11 mouse cellular contexts compared by ENCODE assay signal in the genomic region with DNA sequence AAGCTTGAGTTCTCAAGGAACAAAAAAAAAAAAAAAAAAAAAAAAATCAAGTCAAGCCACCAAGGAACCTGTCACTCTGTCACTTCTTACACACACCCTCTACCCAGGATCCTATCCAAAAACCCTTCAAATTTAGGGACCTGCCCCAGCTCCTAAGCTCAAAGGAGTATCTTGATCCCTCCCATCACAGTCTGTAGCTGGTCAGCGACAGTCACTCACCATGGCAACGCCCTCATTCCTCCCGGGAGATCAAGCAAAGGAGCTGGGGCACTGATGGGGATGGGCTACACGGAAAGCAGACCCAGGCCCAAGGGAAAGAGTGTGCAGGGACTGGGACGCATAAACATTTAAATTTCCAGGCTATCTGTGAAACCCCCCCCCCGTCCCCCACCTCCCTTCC. TPM values are rescaled to one million over a fixed set of nuclear protein-coding genes. Genes with fewer than 3 reads are reported as not detected.
DNase-seq lines count a peak whose midpoint lies in the region; ATAC-seq and TF ChIP-seq lines count a peak whose summit lies in the region.
"Had no signal": no experiment of that assay in that cellular context is flagged by ENCODE, and none has a peak within 500 bp of the region (broad histone marks: within the 10 kb centered on the region; RNA-seq: fewer than 3 reads in every experiment).

No protein-coding gene starts in this region.

- no peak for TF ChIP-seq POLR2A in kidney, adult 2 months (IDR thresholded peaks at IDR 0.05; ENCODE audit: low read depth, low read length)

- peaks cover 37% of the 10 kb centered on the region for H3K4me1 ChIP-seq in kidney, embryonic 16.5 days (ENCODE audit: insufficient read depth, low read length)
- H3K4me1 ChIP-seq in kidney, adult 2 months (ENCODE audit: control insufficient read depth, insufficient read depth, low read length), result no peaks in the 10 kb centered on the region
- H3K4me1 ChIP-seq in embryonic facial prominence, embryonic 15.5 days, result peaks cover 47% of the 10 kb centered on the region
- peaks cover 21% of the 10 kb centered on the region; the same call in 1 of the 2 replicates for H3K4me1 ChIP-seq in hindbrain, postnatal 0 days (ENCODE audit: insufficient read depth, low read length)
- peaks cover 44% of the 10 kb centered on the region for H3K4me1 ChIP-seq in neural tube, embryonic 13.5 days (replicated peaks)

- no peaks in the 10 kb centered on the region for H3K9me3 ChIP-seq in kidney, embryonic 16.5 days (ENCODE audit: low read length)
- no peaks in the 10 kb centered on the region for H3K9me3 ChIP-seq in embryonic facial prominence, embryonic 15.5 days (replicated peaks)
- H3K9me3 ChIP-seq in hindbrain, postnatal 0 days (ENCODE audit: low read length), result no peaks in the 10 kb centered on the region
- H3K9me3 ChIP-seq in neural tube, embryonic 13.5 days, result no peaks in the 10 kb centered on the region

- H3K27ac ChIP-seq in kidney, embryonic 16.5 days (ENCODE audit: low read length), result peak overlapping the region; percentile 91
- H3K27ac ChIP-seq in kidney, adult 2 months (ENCODE audit: insufficient read depth, low read depth, low read length), result no peak overlapping the region
- H3K27ac ChIP-seq in embryonic facial prominence, embryonic 15.5 days (replicated peaks), result peak overlapping the region; percentile 93; the same call in 1 of the 2 replicates
- peak overlapping the region; percentile 96; the same call in 1 of the 2 replicates for H3K27ac ChIP-seq in hindbrain, postnatal 0 days
- peak overlapping the region; percentile 91; the same call in 1 of the 2 replicates for H3K27ac ChIP-seq in neural tube, embryonic 13.5 days (replicated peaks)

- H3K27me3 ChIP-seq in kidney, embryonic 16.5 days (ENCODE audit: insufficient read depth, low read length), result no peaks in the 10 kb centered on the region
- peaks cover 2% of the 10 kb centered on the region for H3K27me3 ChIP-seq in kidney, adult 2 months (replicated peaks; ENCODE audit: control insufficient read depth, insufficient read depth, low read length)
- no peaks in the 10 kb centered on the region for H3K27me3 ChIP-seq in embryonic facial prominence, embryonic 15.5 days
- H3K27me3 ChIP-seq in hindbrain, postnatal 0 days (ENCODE audit: insufficient read depth, low read length), result no peaks in the 10 kb centered on the region
- H3K27me3 ChIP-seq in neural tube, embryonic 13.5 days, result peaks cover 20% of the 10 kb centered on the region

- ATAC-seq in kidney, embryonic 16.5 days (ENCODE audit: low FRiP score, low TSS enrichment), result no peak
- no peak; the same call in 1 of the 2 replicates for ATAC-seq in embryonic facial prominence, embryonic 15.5 days (ENCODE audit: insufficient number of reproducible peaks, low FRiP score, low TSS enrichment, low read depth)
- ATAC-seq in hindbrain, postnatal 0 days, result no peak
- no peak for ATAC-seq in neural tube, embryonic 13.5 days (ENCODE audit: low read depth)
- ATAC-seq in erythroid progenitor cell, adult 5-6 weeks (replicated peaks; ENCODE audit: low FRiP score, poor library complexity, severe bottlenecking), result no peak

- peak overlapping the region; percentile 80 for H3K4me2 ChIP-seq in kidney, embryonic 16.5 days (replicated peaks; ENCODE audit: low read depth, low read length)
- H3K4me2 ChIP-seq in embryonic facial prominence, embryonic 15.5 days (replicated peaks), result no peak overlapping the region
- H3K4me2 ChIP-seq in hindbrain, postnatal 0 days (ENCODE audit: low read depth, low read length), result peak overlapping the region; percentile 80
- H3K4me2 ChIP-seq in neural tube, embryonic 13.5 days, result peak overlapping the region; percentile 92

- no peak overlapping the region; the same call in 1 of the 2 replicates for H3K9ac ChIP-seq in kidney, embryonic 16.5 days (replicated peaks; ENCODE audit: low read length)
- no peak overlapping the region for H3K9ac ChIP-seq in embryonic facial prominence, embryonic 15.5 days
- H3K9ac ChIP-seq in hindbrain, postnatal 0 days (replicated peaks; ENCODE audit: low read length), result peak overlapping the region; percentile 99
- peak overlapping the region; percentile 96 for H3K9ac ChIP-seq in neural tube, embryonic 13.5 days

- no peak for TF ChIP-seq CTCF in kidney, adult 2 months (conservative IDR thresholded peaks at IDR 0.05; ENCODE audit: insufficient read depth, insufficient read length, low read depth, low read length)
- no peak for TF ChIP-seq CTCF in hindbrain, postnatal 0 days (IDR thresholded peaks at IDR 0.05; ENCODE audit: low read depth)

- peak overlapping the region; percentile 89; the same call in 1 of the 2 replicates for H3K4me3 ChIP-seq in kidney, embryonic 16.5 days (ENCODE audit: low read length)
- H3K4me3 ChIP-seq in kidney, adult 2 months (ENCODE audit: insufficient read depth, low read depth, low read length), result no peak overlapping the region
- H3K4me3 ChIP-seq in embryonic facial prominence, embryonic 15.5 days (replicated peaks), result no peak overlapping the region
- H3K4me3 ChIP-seq in hindbrain, postnatal 0 days (ENCODE audit: low read length), result peak overlapping the region; percentile 95
- peak overlapping the region; percentile 74 for H3K4me3 ChIP-seq in neural tube, embryonic 13.5 days

- 11% methylated on average over 6 of the region's 6 CpGs for WGBS in kidney, embryonic 16.5 days
- 27% methylated on average over 6 of the region's 6 CpGs for WGBS in kidney, adult 2 months
- WGBS in embryonic facial prominence, embryonic 15.5 days, result 16% methylated on average over 6 of the region's 6 CpGs
- 4% methylated on average over 6 of the region's 6 CpGs for WGBS in hindbrain, postnatal 0 days
- 3% methylated on average over 6 of the region's 6 CpGs for WGBS in neural tube, embryonic 13.5 days

- peaks cover 25% of the 10 kb centered on the region for H3K36me3 ChIP-seq in kidney, embryonic 16.5 days (ENCODE audit: insufficient read depth, low read length)
- H3K36me3 ChIP-seq in kidney, adult 2 months (ENCODE audit: control insufficient read depth, insufficient read depth, low read length), result no peaks in the 10 kb centered on the region
- H3K36me3 ChIP-seq in embryonic facial prominence, embryonic 15.5 days, result peaks cover 30% of the 10 kb centered on the region
- H3K36me3 ChIP-seq in hindbrain, postnatal 0 days (ENCODE audit: insufficient read depth, low read length), result peaks cover 23% of the 10 kb centered on the region; the same call in 1 of the 2 replicates
- H3K36me3 ChIP-seq in neural tube, embryonic 13.5 days, result peaks cover 40% of the 10 kb centered on the region

- DNase-seq in kidney, adult 2 months, result no peak
- DNase-seq in hindbrain, postnatal 0 days (ENCODE audit: low spot score), result no peak
- no peak for DNase-seq in adrenal gland, adult (ENCODE audit: inconsistent age in 2 of 2, low spot score in 1 of 2)
- no peak for DNase-seq in frontal cortex, postnatal 10 days (ENCODE audit: low spot score in 2 of 2)
- DNase-seq: right cerebral cortex, postnatal 14 days; thymus, postnatal 25 days had no signal

RNA-seq across cellular contexts. Expression of gene Fam171a2, which starts 2.7 kb away (rescaled TPM):
- 5.3 and 5.8 TPM in 2 replicates for polyA plus RNA-seq in kidney, embryonic 16.5 days (2015; fragmentation: Nextera tagmentation; extraction: Ambion mirVana)
- polyA plus RNA-seq in kidney, adult 2 months (2012; rRNA removed), result 18.9 and 20.4 TPM in 2 replicates
- 8.5 and 9.7 TPM in 2 replicates for polyA plus RNA-seq in embryonic facial prominence, embryonic 15.5 days (2015; fragmentation: Nextera tagmentation; extraction: Ambion mirVana)
- 546 and 699 TPM in 2 replicates for total RNA-seq in hindbrain, postnatal 0 days (2014; rRNA removed)
- 20.6 and 21.0 TPM in 2 replicates for polyA plus RNA-seq in hindbrain, postnatal 0 days (2015; fragmentation: Nextera tagmentation; extraction: Ambion mirVana)
- polyA plus RNA-seq in neural tube, embryonic 13.5 days (2015; fragmentation: Nextera tagmentation; extraction: Ambion mirVana), result 20.3 and 21.6 TPM in 2 replicates
- total RNA-seq in erythroid progenitor cell, adult 5-6 weeks (2015; ENCODE audit: low replicate concordance), result not detected in 2 replicates
- not detected in 2 replicates for total RNA-seq in erythroid progenitor cell, adult 5-6 weeks (2017; ENCODE audit: low replicate concordance)

RNA-seq across cellular contexts. Expression of gene Grn, which starts 14.7 kb away (rescaled TPM):
- polyA plus RNA-seq in kidney, embryonic 16.5 days (2015; fragmentation: Nextera tagmentation; extraction: Ambion mirVana), result 208 and 213 TPM in 2 replicates
- polyA plus RNA-seq in kidney, adult 2 months (2012; rRNA removed), result 184 and 195 TPM in 2 replicates
- polyA plus RNA-seq in embryonic facial prominence, embryonic 15.5 days (2015; fragmentation: Nextera tagmentation; extraction: Ambion mirVana), result 196 and 199 TPM in 2 replicates
- total RNA-seq in hindbrain, postnatal 0 days (2014; rRNA removed), result 85.6 and 98.5 TPM in 2 replicates
- polyA plus RNA-seq in hindbrain, postnatal 0 days (2015; fragmentation: Nextera tagmentation; extraction: Ambion mirVana), result 98.4 and 104 TPM in 2 replicates
- polyA plus RNA-seq in neural tube, embryonic 13.5 days (2015; fragmentation: Nextera tagmentation; extraction: Ambion mirVana), result 83.3 and 88.6 TPM in 2 replicates
- 90.1 and 125 TPM in 2 replicates for total RNA-seq in erythroid progenitor cell, adult 5-6 weeks (2015; ENCODE audit: low replicate concordance)
- 38.5 and 49.9 TPM in 2 replicates for total RNA-seq in erythroid progenitor cell, adult 5-6 weeks (2017; ENCODE audit: low replicate concordance)

RNA-seq across cellular contexts. Expression of gene Itga2b, which starts 25.1 kb away (rescaled TPM):
- polyA plus RNA-seq in kidney, embryonic 16.5 days (2015; fragmentation: Nextera tagmentation; extraction: Ambion mirVana), result 10.2 and 10.8 TPM in 2 replicates
- polyA plus RNA-seq in kidney, adult 2 months (2012; rRNA removed), result 14.9 and 16.0 TPM in 2 replicates
- 9.1 and 9.5 TPM in 2 replicates for polyA plus RNA-seq in embryonic facial prominence, embryonic 15.5 days (2015; fragmentation: Nextera tagmentation; extraction: Ambion mirVana)
- total RNA-seq in hindbrain, postnatal 0 days (2014; rRNA removed), result 3.5 and 5.6 TPM in 2 replicates
- 13.7 and 14.2 TPM in 2 replicates for polyA plus RNA-seq in hindbrain, postnatal 0 days (2015; fragmentation: Nextera tagmentation; extraction: Ambion mirVana)
- polyA plus RNA-seq in neural tube, embryonic 13.5 days (2015; fragmentation: Nextera tagmentation; extraction: Ambion mirVana), result 5.7 and 6.2 TPM in 2 replicates
- 4.2 and 15.9 TPM in 2 replicates for total RNA-seq in erythroid progenitor cell, adult 5-6 weeks (2015; ENCODE audit: low replicate concordance)
- total RNA-seq in erythroid progenitor cell, adult 5-6 weeks (2017; ENCODE audit: low replicate concordance), result 20.4 and 34.3 TPM in 2 replicates

RNA-seq across cellular contexts. Expression of gene Slc25a39, which starts 37.0 kb away (rescaled TPM):
- 337 and 360 TPM in 2 replicates for polyA plus RNA-seq in kidney, embryonic 16.5 days (2015; fragmentation: Nextera tagmentation; extraction: Ambion mirVana)
- polyA plus RNA-seq in kidney, adult 2 months (2012; rRNA removed), result 1,128 and 1,486 TPM in 2 replicates
- polyA plus RNA-seq in embryonic facial prominence, embryonic 15.5 days (2015; fragmentation: Nextera tagmentation; extraction: Ambion mirVana), result 197 and 199 TPM in 2 replicates
- total RNA-seq in hindbrain, postnatal 0 days (2014; rRNA removed), result 169 and 194 TPM in 2 replicates
- 165 and 176 TPM in 2 replicates for polyA plus RNA-seq in hindbrain, postnatal 0 days (2015; fragmentation: Nextera tagmentation; extraction: Ambion mirVana)
- 154 TPM in 2 replicates for polyA plus RNA-seq in neural tube, embryonic 13.5 days (2015; fragmentation: Nextera tagmentation; extraction: Ambion mirVana)
- 211 and 271 TPM in 2 replicates for total RNA-seq in erythroid progenitor cell, adult 5-6 weeks (2015; ENCODE audit: low replicate concordance)
- total RNA-seq in erythroid progenitor cell, adult 5-6 weeks (2017; ENCODE audit: low replicate concordance), result 78.9 and 80.8 TPM in 2 replicates

RNA-seq across cellular contexts. Expression of gene Rundc3a, which starts 51.6 kb away (rescaled TPM):
- polyA plus RNA-seq in kidney, embryonic 16.5 days (2015; fragmentation: Nextera tagmentation; extraction: Ambion mirVana), result 3.3 and 3.9 TPM in 2 replicates
- 2.6 and 3.4 TPM in 2 replicates for polyA plus RNA-seq in kidney, adult 2 months (2012; rRNA removed)
- 7.5 and 8.3 TPM in 2 replicates for polyA plus RNA-seq in embryonic facial prominence, embryonic 15.5 days (2015; fragmentation: Nextera tagmentation; extraction: Ambion mirVana)
- total RNA-seq in hindbrain, postnatal 0 days (2014; rRNA removed), result 310 and 349 TPM in 2 replicates
- 114 and 125 TPM in 2 replicates for polyA plus RNA-seq in hindbrain, postnatal 0 days (2015; fragmentation: Nextera tagmentation; extraction: Ambion mirVana)
- 156 and 161 TPM in 2 replicates for polyA plus RNA-seq in neural tube, embryonic 13.5 days (2015; fragmentation: Nextera tagmentation; extraction: Ambion mirVana)
- not detected in 2 replicates for total RNA-seq in erythroid progenitor cell, adult 5-6 weeks (2015; ENCODE audit: low replicate concordance)
- total RNA-seq in erythroid progenitor cell, adult 5-6 weeks (2017; ENCODE audit: low replicate concordance), result not detected in 2 replicates
- total RNA-seq: gastrocnemius, adult 18-20 months had no signal

Comparison
In these comparisons a context has a peak if more than half of its experiments do, and no peak if none do; other contexts are left out.
1. H3K4me3 ChIP-seq: peak in kidney, embryonic 16.5 days (single experiment), hindbrain, postnatal 0 days (single experiment) and neural tube, embryonic 13.5 days (single experiment); none in kidney, adult 2 months (single experiment) and embryonic facial prominence, embryonic 15.5 days (single experiment).
2. H3K9ac ChIP-seq: peak in hindbrain, postnatal 0 days (single experiment) and neural tube, embryonic 13.5 days (single experiment); none in kidney, embryonic 16.5 days (single experiment) and embryonic facial prominence, embryonic 15.5 days (single experiment).